Mouse (Mus musculus) urinary bladder, postnatal 36 days (tissue): ENCODE measurements at regions not wholly inside any gene's neighbourhood (a gene's known extent, or its start where the extent isn't known, plus 50 kb on each side); places are given as distances from the start of the nearest gene placed in this dataset.

ENCODE experiments used
- DNase-seq, 2 experiments: peaks; one replicate each; pipeline ENCODE4 v3.0.0; 2022; ENCODE audit warnings: low spot score in 2 of 2, mixed read lengths in 1 of 2

- peak in 1 of 2 experiments; percentile 1 for DNase-seq
Measured at GRCm38 (mm10) chr4:92311891-92312290, 120.3 kb upstream of the Gm12666 start.

GRCm38 (mm10) chr4:92265878-92266277, 74.3 kb upstream of the Gm12666 start:
- no peak for DNase-seq

GRCm38 (mm10) chr4:92246800-92247199, 55.3 kb upstream of the Gm12666 start:
- DNase-seq, result no peak
